Mouse (Mus musculus): ENCODE results near the gene B130006D01Rik. TPM values are rescaled to one million over a fixed set of nuclear protein-coding genes. Genes with fewer than 3 reads are reported as not detected.

B130006D01Rik gene
- 0.89 and 0.93 TPM in 2 replicates for polyA plus RNA-seq (2011; ENCODE audit: insufficient read length, low read depth, missing spikeins)

DNA sequence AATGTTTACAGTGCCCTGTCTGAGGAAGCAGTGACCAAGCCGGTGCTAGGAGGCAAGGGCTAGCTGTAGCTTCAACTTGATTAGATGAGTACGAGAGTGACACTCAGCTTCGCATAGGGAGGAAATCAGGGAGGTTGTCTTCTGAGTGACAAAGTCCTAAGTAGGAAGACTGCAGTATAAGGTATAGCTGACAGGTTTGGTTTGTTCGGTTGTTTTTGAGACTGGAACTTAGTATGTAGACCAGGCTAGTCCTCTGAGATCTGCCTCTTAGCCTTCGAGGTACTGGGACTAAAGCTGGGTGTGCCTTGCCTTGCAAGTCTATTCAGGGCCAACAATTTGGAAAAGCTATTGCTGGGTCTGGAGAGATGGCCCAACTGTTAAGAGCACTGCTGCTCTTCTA is at the start of gene B130006D01Rik:
B130006D01Rik (plus strand) TSS at position 301 of the 400 bp plus-strand sequence.
- Histone ChIP-seq H3K27ac (ENCODE audit: insufficient read depth, low read length) (no peak within 1 kb of the TSS), H3K4me3 (ENCODE audit: insufficient read depth, low read length) (no peak within 1 kb of the TSS), H3K4me1 (ENCODE audit: control insufficient read depth, insufficient read depth, low read length) (no peaks in the 10 kb centered on the region)
- TF ChIP-seq POLR2A (IDR thresholded peaks at IDR 0.05; ENCODE audit: low read depth, low read length) (no peak), CTCF (IDR thresholded peaks at IDR 0.05; ENCODE audit: borderline replicate concordance, insufficient read depth, low read length) (no peak)

DNA sequence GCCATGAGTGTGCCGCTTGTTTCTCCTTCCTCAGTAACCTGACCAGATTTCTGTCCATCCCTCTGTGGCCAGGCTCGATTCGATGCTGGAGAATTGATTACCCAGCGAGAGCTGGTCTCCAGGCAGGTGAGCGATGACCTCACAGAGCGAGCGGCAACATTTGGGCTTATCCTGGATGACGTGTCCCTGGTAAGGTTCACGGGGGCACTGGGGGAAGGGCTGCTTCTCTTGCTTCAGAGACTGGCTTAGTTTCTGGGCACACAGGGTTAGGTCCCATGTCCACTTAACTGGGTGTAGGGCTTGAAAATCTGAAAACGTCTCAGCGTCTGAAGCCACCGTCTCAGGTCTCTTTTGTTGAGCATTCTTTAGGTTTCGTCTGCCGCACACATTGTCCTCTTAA is 47.9 kb upstream of the B130006D01Rik start:
- Histone ChIP-seq H3K4me3 (ENCODE audit: insufficient read depth, low read length) (no peak overlapping the region), H3K27ac (ENCODE audit: insufficient read depth, low read length) (no peak overlapping the region), H3K4me1 (ENCODE audit: control insufficient read depth, insufficient read depth, low read length) (peaks cover 4% of the 10 kb centered on the region)
- TF ChIP-seq POLR2A (IDR thresholded peaks at IDR 0.05; ENCODE audit: low read depth, low read length) (no peak), CTCF (IDR thresholded peaks at IDR 0.05; ENCODE audit: borderline replicate concordance, insufficient read depth, low read length) (no peak)

DNA sequence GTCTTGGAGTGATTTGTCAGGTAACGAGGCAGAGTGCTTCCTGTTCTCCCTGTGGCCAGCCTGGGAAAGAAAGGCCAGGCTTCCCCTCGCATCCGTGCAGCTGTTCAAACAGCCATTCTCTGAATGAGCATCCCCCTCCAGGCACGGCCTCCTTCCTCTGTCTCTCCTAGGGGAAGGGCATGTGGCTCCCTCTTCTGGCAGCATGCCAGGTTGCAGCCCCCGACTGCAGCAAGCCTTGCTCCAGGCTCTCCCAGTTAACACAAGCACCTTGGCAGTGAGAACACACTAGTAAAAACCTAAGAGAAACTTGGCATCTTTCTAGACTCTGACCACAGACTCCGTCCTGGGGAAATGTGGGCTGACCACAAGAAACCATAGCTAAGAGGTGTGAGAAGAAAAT is 47.1 kb upstream of the B130006D01Rik start:
- Histone ChIP-seq H3K4me1 (ENCODE audit: control insufficient read depth, insufficient read depth, low read length) (peaks cover 4% of the 10 kb centered on the region), H3K27ac (ENCODE audit: insufficient read depth, low read length) (no peak overlapping the region), H3K4me3 (ENCODE audit: insufficient read depth, low read length) (no peak overlapping the region)
- TF ChIP-seq POLR2A (IDR thresholded peaks at IDR 0.05; ENCODE audit: low read depth, low read length), result no peak
- TF ChIP-seq CTCF (IDR thresholded peaks at IDR 0.05; ENCODE audit: borderline replicate concordance, insufficient read depth, low read length), result peak; percentile 56; the same call in 1 of the 2 replicates

DNA sequence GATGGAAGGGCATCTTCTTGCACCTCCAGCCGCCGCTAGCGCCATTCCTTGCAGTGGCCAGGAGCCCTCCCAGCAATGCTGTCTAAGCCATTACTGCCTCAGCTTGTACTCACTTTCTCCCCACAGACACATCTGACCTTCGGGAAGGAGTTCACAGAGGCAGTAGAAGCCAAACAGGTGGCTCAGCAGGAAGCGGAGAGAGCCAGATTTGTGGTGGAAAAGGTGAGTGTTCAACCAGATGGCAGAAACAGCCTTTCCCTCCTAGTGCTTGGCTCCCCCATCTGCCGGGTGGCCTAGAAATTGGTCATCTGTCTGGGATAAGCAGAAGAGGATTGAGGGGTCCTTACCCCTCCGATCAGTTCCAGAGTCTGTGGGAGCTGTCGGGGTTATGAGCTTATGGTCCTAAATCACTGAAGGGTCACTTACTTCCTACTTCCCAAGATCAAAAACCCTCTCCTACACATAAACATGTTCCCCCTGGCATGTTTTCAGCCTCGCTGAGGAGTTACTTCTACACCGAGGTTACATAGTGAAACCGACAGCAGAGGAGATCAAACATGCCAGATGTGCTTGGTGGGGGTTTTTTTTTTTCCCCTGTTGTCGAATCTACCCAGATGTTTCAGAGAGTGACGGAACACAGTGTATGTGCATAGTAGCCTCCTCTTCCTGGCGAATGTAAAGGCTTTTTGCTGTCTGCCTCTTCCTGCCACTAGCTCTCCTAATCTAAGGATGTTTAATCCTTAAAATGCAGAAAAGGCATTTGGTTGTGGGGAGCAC is 45.3 kb upstream of the B130006D01Rik start:
- Histone ChIP-seq H3K27ac (ENCODE audit: insufficient read depth, low read length) (no peak overlapping the region), H3K4me3 (ENCODE audit: insufficient read depth, low read length) (no peak overlapping the region), H3K4me1 (ENCODE audit: control insufficient read depth, insufficient read depth, low read length) (peaks cover 4% of the 10 kb centered on the region)
- TF ChIP-seq CTCF (IDR thresholded peaks at IDR 0.05; ENCODE audit: borderline replicate concordance, insufficient read depth, low read length), result no peak
- no peak for TF ChIP-seq POLR2A (IDR thresholded peaks at IDR 0.05; ENCODE audit: low read depth, low read length)

DNA sequence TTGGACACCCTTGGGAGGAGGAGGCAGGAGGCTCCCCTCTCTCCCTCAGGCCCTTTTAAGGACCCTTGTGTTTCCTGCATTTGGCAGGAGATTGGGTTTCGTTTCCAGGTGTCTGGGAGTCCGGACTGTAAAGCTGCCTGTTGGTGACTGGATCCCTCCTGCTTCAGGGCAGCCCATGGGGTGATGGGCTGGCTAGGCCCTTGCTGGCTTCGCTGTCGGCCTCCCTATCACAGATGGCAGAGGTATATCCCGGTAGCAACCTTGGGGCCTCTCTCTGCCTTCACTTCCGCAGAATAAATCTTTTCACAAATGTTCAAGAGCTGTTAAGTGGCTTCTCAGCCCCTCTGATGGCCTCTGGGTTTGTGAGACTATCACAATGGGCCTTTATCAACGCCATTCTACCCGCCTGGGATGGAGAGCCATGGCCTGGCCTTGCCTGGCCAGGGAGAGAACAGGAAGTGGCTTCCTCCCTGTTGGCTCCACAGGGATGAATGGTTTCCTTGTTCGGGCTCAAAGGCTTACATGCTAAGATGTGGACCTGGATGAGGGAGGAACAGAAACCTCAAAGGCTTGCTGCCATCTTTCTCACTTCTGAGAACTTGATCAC is 41.3 kb upstream of the B130006D01Rik start:
- Histone ChIP-seq H3K4me1 (ENCODE audit: control insufficient read depth, insufficient read depth, low read length) (0 out of 2 replicates have a peak, but pooled peaks cover 4% of the 10 kb centered on the region), H3K4me3 (ENCODE audit: insufficient read depth, low read length) (no peak overlapping the region), H3K27ac (ENCODE audit: insufficient read depth, low read length) (no peak overlapping the region)
- no peak for TF ChIP-seq CTCF (IDR thresholded peaks at IDR 0.05; ENCODE audit: borderline replicate concordance, insufficient read depth, low read length)
- no peak for TF ChIP-seq POLR2A (IDR thresholded peaks at IDR 0.05; ENCODE audit: low read depth, low read length)

DNA sequence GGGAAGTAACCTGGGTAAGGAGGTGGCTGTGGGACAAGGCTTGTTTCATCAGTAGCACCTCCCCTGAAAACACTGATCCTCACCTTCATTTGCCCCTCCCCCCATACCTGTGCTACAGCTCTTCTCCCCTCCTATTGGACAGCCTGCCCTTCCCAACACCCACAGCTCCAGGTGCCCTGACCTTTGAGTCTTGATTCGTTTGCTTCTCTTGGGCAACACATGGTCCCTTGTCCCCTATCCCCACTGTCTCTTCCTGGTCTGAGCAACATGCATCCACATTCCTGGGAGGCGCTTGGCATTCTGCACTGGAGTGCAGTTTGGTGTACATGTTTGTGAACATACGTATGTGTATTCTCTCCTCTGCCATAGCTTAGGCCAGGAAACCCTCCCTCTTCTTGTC is 40.4 kb upstream of the B130006D01Rik start:
- Histone ChIP-seq H3K27ac (ENCODE audit: insufficient read depth, low read length) (no peak overlapping the region), H3K4me3 (ENCODE audit: insufficient read depth, low read length) (no peak overlapping the region), H3K4me1 (ENCODE audit: control insufficient read depth, insufficient read depth, low read length) (0 out of 2 replicates have a peak, but pooled peaks cover 4% of the 10 kb centered on the region)

DNA sequence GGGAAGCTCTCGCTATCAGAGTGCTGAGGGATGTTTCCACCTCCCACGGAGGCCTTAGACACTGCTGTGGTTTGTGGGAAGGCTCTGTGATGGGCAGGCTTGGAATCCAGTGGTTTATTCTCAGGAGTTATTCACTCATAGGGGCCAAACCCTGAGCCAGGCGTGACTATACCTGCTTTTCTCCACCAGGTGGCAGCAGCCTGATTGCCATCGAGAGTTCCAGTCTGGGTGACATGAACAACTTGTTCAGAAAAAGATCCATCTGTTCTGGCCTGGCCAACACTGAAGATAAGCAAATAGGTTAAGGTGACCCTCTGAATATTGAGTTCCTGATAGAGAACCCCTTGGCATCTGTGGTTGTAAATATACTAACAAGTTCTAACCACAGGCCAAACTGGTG is 37.4 kb upstream of the B130006D01Rik start:
- TF ChIP-seq POLR2A (IDR thresholded peaks at IDR 0.05; ENCODE audit: low read depth, low read length) (no peak), CTCF (IDR thresholded peaks at IDR 0.05; ENCODE audit: borderline replicate concordance, insufficient read depth, low read length) (peak; percentile 80)
- 0 out of 2 replicates have a peak, but pooled peaks cover 4% of the 10 kb centered on the region for H3K4me1 ChIP-seq (ENCODE audit: control insufficient read depth, insufficient read depth, low read length)
- no peak overlapping the region for H3K4me3 ChIP-seq (ENCODE audit: insufficient read depth, low read length)
- no peak overlapping the region for H3K27ac ChIP-seq (ENCODE audit: insufficient read depth, low read length)

More for the DNA sequence above, 40.4 kb upstream of the B130006D01Rik start:
- TF ChIP-seq CTCF (IDR thresholded peaks at IDR 0.05; ENCODE audit: borderline replicate concordance, insufficient read depth, low read length) (no peak), POLR2A (IDR thresholded peaks at IDR 0.05; ENCODE audit: low read depth, low read length) (no peak)

DNA sequence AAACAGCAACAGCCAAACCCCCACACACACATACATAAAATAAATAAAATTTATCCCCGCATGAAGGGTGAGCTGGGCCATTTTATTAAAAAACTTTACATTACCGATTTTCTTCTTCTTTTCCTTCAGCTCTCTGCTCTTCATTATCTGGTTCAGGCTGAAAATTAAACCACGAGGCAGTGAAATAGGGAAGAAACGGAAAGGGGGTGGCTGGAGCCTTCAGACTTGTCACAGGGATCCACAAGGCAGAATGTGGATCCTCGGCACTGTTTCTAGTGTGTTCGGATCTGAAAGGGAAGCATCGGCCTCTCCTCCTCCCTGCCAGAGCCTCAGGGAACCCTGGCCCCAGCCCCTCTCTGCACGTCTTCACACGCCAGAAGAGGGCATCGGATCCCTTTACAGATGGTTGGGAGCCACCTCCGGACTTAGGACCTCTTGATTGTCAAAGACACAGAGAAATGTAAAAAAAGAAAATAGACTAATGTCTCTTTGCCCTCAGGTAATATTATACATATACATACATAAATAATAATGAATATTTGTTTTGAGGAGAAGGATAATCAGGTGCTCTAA is 36.2 kb upstream of the B130006D01Rik start:
- Histone ChIP-seq H3K4me3 (ENCODE audit: insufficient read depth, low read length) (no peak overlapping the region), H3K4me1 (ENCODE audit: control insufficient read depth, insufficient read depth, low read length) (0 out of 2 replicates have a peak, but pooled peaks cover 4% of the 10 kb centered on the region), H3K27ac (ENCODE audit: insufficient read depth, low read length) (no peak overlapping the region)
- TF ChIP-seq CTCF (IDR thresholded peaks at IDR 0.05; ENCODE audit: borderline replicate concordance, insufficient read depth, low read length) (0 out of 2 replicates have a peak, but pooled peaks have one; percentile 2), POLR2A (IDR thresholded peaks at IDR 0.05; ENCODE audit: low read depth, low read length) (no peak)

DNA sequence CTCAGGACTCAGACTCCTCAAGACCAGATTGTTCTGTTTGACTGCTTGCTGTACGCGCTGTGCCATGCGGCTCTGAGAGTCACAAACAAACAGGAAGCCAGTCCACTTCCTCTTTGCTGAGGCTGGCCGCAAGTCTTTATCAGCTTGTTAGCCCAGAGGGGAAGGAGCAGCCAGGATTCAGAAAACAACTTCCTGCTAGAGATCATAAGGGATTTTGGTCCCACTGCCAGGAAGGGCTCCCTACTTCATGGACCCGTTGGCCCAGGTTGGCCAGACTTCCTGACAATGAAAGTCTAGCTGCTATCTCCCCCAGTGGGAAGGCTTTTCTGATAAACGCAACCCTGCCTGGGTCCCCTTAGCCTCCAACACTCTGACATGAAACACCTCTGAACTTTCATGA is 34.9 kb upstream of the B130006D01Rik start:
- Histone ChIP-seq H3K27ac (ENCODE audit: insufficient read depth, low read length) (no peak overlapping the region), H3K4me1 (ENCODE audit: control insufficient read depth, insufficient read depth, low read length) (0 out of 2 replicates have a peak, but pooled peaks cover 4% of the 10 kb centered on the region)
- no peak for TF ChIP-seq POLR2A (IDR thresholded peaks at IDR 0.05; ENCODE audit: low read depth, low read length)

More for the DNA sequence above, 34.9 kb upstream of the B130006D01Rik start:
- no peak overlapping the region for H3K4me3 ChIP-seq (ENCODE audit: insufficient read depth, low read length)

All from embryonic fibroblast, embryonic 13.5 days (primary cell).